Mouse (Mus musculus) MEL (cell line): ENCODE measurements around the gene Arhgdia. TPM values are rescaled to one million over a fixed set of nuclear protein-coding genes. Genes with fewer than 3 reads are reported as not detected.
A peak's percentile ranks its signal among the peaks of the same experiment; 100 is the strongest.

Experiments used
- DNase-seq: peaks from one replicate; pipeline ENCODE4 v3.0.0; 2011; ENCODE audit warnings: low read depth, low spot score
- H3K27ac ChIP-seq: 2 replicates; pipeline ENCODE4 v1.5.1; 2012; ENCODE audit warnings: low read depth, mild to moderate bottlenecking, control low read depth, low read length, moderate library complexity; ENCODE audit not compliant: control insufficient read depth
- H3K27me3 ChIP-seq, 2 experiments: fragments of 150-350 bp in 1 of 2; sonication (generic) in 1 of 2; 2 replicates each; pipeline ENCODE4 v1.6.1; 2012; ENCODE audit warnings: low read length in 2 of 2, mild to moderate bottlenecking in 2 of 2, improper control_type of control experiment in 1 of 2, moderate library complexity in 1 of 2; ENCODE audit not compliant: insufficient read depth in 2 of 2, control insufficient read depth in 1 of 2
- H3K36me3 ChIP-seq, 2 experiments: 2 replicates each; pipeline ENCODE4 v1.6.1; 2012 to 2014; ENCODE audit warnings: low read length in 2 of 2, improper control_type of control experiment in 1 of 2, inconsistent platforms in 1 of 2, mild to moderate bottlenecking in 1 of 2; ENCODE audit not compliant: insufficient read depth in 2 of 2, control insufficient read depth in 1 of 2
- H3K4me1 ChIP-seq, 2 experiments: fragments of 150-350 bp in 1 of 2; sonication (generic) in 1 of 2; 2 replicates each; pipeline ENCODE4 v1.6.1; 2012; ENCODE audit warnings: low read length in 2 of 2, improper control_type of control experiment in 1 of 2, mild to moderate bottlenecking in 1 of 2; ENCODE audit not compliant: insufficient read depth in 2 of 2, control insufficient read depth in 1 of 2
- H3K4me3 ChIP-seq, 2 experiments: fragments of 150-350 bp in 1 of 2; sonication (generic) in 1 of 2; 2 replicates each; pipeline ENCODE4 v1.5.1; 2012; ENCODE audit warnings: low read depth in 2 of 2, low read length in 2 of 2, mild to moderate bottlenecking in 2 of 2, moderate library complexity in 2 of 2, control low read depth in 1 of 2, improper control_type of control experiment in 1 of 2; ENCODE audit not compliant: control insufficient read depth in 1 of 2, insufficient read depth in 1 of 2
- H3K79me2 ChIP-seq: 2 replicates; pipeline ENCODE4 v1.6.1; 2012; ENCODE audit warnings: mild to moderate bottlenecking, low read length, moderate library complexity; ENCODE audit not compliant: control insufficient read depth, poor library complexity, insufficient read depth
- H3K9ac ChIP-seq: 2 replicates; pipeline ENCODE4 v1.6.1; 2012; ENCODE audit warnings: low read depth, mild to moderate bottlenecking, control low read depth, low read length, moderate library complexity; ENCODE audit not compliant: control insufficient read depth, poor library complexity, severe bottlenecking
- H3K9me3 ChIP-seq: fragments of 150-350 bp; sonication (generic); replicated peaks from 2 replicates; pipeline ENCODE4 v1.6.1; 2012; ENCODE audit warnings: mild to moderate bottlenecking, low read length, improper control_type of control experiment, moderate library complexity; ENCODE audit not compliant: insufficient read depth
- BHLHE40 ChIP-seq: IDR thresholded peaks from 2 replicates; pipeline ENCODE4 v1.6.1; 2012; ENCODE audit warnings: low read depth, mild to moderate bottlenecking, inconsistent platforms, low read length, improper control_type of control experiment, borderline replicate concordance
- CHD1 ChIP-seq: IDR thresholded peaks from 2 replicates; pipeline ENCODE4 v1.6.1; 2012; ENCODE audit warnings: low read depth, mild to moderate bottlenecking, inconsistent platforms, low read length, improper control_type of control experiment
- CHD2 ChIP-seq: IDR thresholded peaks from 2 replicates; pipeline ENCODE4 v1.6.1; 2011; ENCODE audit warnings: low read length, improper control_type of control experiment
- ELF1 ChIP-seq: IDR thresholded peaks from 2 replicates; pipeline ENCODE4 v1.6.1; 2014; ENCODE audit warnings: low read depth, mild to moderate bottlenecking, inconsistent platforms, low read length, improper control_type of control experiment, moderate library complexity
- EP300 ChIP-seq, 2 experiments: IDR thresholded peaks; 2 replicates each; pipeline ENCODE4 v1.6.1; 2011; ENCODE audit warnings: improper control_type of control experiment in 2 of 2, low read length in 2 of 2, low read depth in 1 of 2, mild to moderate bottlenecking in 1 of 2
- ETS1 ChIP-seq: IDR thresholded peaks from 2 replicates; pipeline ENCODE4 v1.6.1; 2012; ENCODE audit warnings: low read depth, mild to moderate bottlenecking, inconsistent platforms, low read length, improper control_type of control experiment, moderate library complexity
- GABPA ChIP-seq: IDR thresholded peaks from 2 replicates; pipeline ENCODE4 v1.6.1; 2012; ENCODE audit warnings: low read depth, mild to moderate bottlenecking, inconsistent platforms, low read length, improper control_type of control experiment, moderate library complexity
- GATA1 ChIP-seq: IDR thresholded peaks from 2 replicates; pipeline ENCODE4 v1.6.1; 2011; ENCODE audit warnings: low read depth, low read length, improper control_type of control experiment
- HCFC1 ChIP-seq: IDR thresholded peaks from 2 replicates; pipeline ENCODE4 v1.6.1; 2012; ENCODE audit warnings: low read depth, mild to moderate bottlenecking, inconsistent platforms, low read length, improper control_type of control experiment, moderate library complexity
- MAFK ChIP-seq: IDR thresholded peaks from 2 replicates; pipeline ENCODE4 v1.6.1; 2011; ENCODE audit warnings: low read depth, mild to moderate bottlenecking, low read length, improper control_type of control experiment, borderline replicate concordance
- MAX ChIP-seq: IDR thresholded peaks from 2 replicates; pipeline ENCODE4 v1.6.1; 2011; ENCODE audit warnings: low read length, improper control_type of control experiment
- MAZ ChIP-seq: IDR thresholded peaks from 2 replicates; pipeline ENCODE4 v1.6.1; 2012; ENCODE audit warnings: low read depth, mild to moderate bottlenecking, inconsistent platforms, low read length, improper control_type of control experiment
- MEF2A ChIP-seq: IDR thresholded peaks from 2 replicates; pipeline ENCODE4 v1.6.1; 2014; ENCODE audit warnings: low read depth, mild to moderate bottlenecking, inconsistent platforms, low read length, improper control_type of control experiment; ENCODE audit not compliant: poor library complexity, insufficient replicate concordance, severe bottlenecking; ENCODE audit errors: extremely low read depth
- MXI1 ChIP-seq: IDR thresholded peaks from 2 replicates; pipeline ENCODE4 v1.6.1; 2011; ENCODE audit warnings: mild to moderate bottlenecking, low read depth, low read length, improper control_type of control experiment
- MYB ChIP-seq: IDR thresholded peaks from 2 replicates; pipeline ENCODE4 v1.6.1; 2011; ENCODE audit warnings: mild to moderate bottlenecking, low read depth, low read length, improper control_type of control experiment
- NELFE ChIP-seq: IDR thresholded peaks from 2 replicates; pipeline ENCODE4 v1.6.1; 2011; ENCODE audit warnings: low read depth, low read length, improper control_type of control experiment
- NRF1 ChIP-seq: IDR thresholded peaks from 2 replicates; pipeline ENCODE4 v1.6.1; 2014; ENCODE audit warnings: low read depth, mild to moderate bottlenecking, inconsistent platforms, low read length, improper control_type of control experiment, moderate library complexity; ENCODE audit not compliant: poor library complexity, insufficient read depth, severe bottlenecking
- POLR2A ChIP-seq, 2 experiments: IDR thresholded peaks; 2 replicates each; pipeline ENCODE4 v1.6.1; 2011 to 2012; ENCODE audit warnings: low read length in 2 of 2, mild to moderate bottlenecking in 2 of 2, control low read depth in 1 of 2, improper control_type of control experiment in 1 of 2, low read depth in 1 of 2, moderate library complexity in 1 of 2; ENCODE audit not compliant: control insufficient read depth in 1 of 2, insufficient read depth in 1 of 2, poor library complexity in 1 of 2
- POLR2AphosphoS2 ChIP-seq: IDR thresholded peaks from 2 replicates; pipeline ENCODE4 v1.6.1; 2011; ENCODE audit warnings: low read length, improper control_type of control experiment
- POLR2AphosphoS5 ChIP-seq: IDR thresholded peaks from 2 replicates; pipeline ENCODE4 v1.6.1; 2012; ENCODE audit warnings: low read depth, borderline replicate concordance, mild to moderate bottlenecking, inconsistent platforms, low read length, moderate library complexity, mixed read lengths
- SIN3A ChIP-seq: IDR thresholded peaks from 2 replicates; pipeline ENCODE4 v1.6.1; 2012; ENCODE audit warnings: low read length, improper control_type of control experiment, inconsistent platforms
- TCF12 ChIP-seq: IDR thresholded peaks from 2 replicates; pipeline ENCODE4 v1.6.1; 2014; ENCODE audit warnings: low read depth, mild to moderate bottlenecking, inconsistent platforms, low read length, improper control_type of control experiment, moderate library complexity
- USF1 ChIP-seq: IDR thresholded peaks from 2 replicates; pipeline ENCODE4 v1.6.1; 2014; ENCODE audit warnings: low read depth, mild to moderate bottlenecking, inconsistent platforms, low read length, improper control_type of control experiment, moderate library complexity
- ZC3H11A ChIP-seq: IDR thresholded peaks from 2 replicates; pipeline ENCODE4 v1.6.1; 2012; ENCODE audit warnings: low read depth, mild to moderate bottlenecking, inconsistent platforms, low read length, improper control_type of control experiment
- ZMIZ1 ChIP-seq: IDR thresholded peaks from 2 replicates; pipeline ENCODE4 v1.6.1; 2012; ENCODE audit warnings: low read depth, mild to moderate bottlenecking, inconsistent platforms, low read length, improper control_type of control experiment, moderate library complexity
- polyA plus RNA-seq, 2 experiments: library from polyadenylated mRNA; stranded (reverse) in 1 of 2; unstranded in 1 of 2; fragments of >175 nt in 1 of 2; fragments of >200 nt in 1 of 2; gene quantifications; 2 replicates each; pipeline versions ENCODE4 v1.2.1 to v1.2.4; 2012; ENCODE audit warnings: low replicate concordance in 2 of 2, low read depth in 1 of 2; ENCODE audit not compliant: insufficient read length in 2 of 2, insufficient read depth in 1 of 2, missing spikeins in 1 of 2
- total RNA-seq: library from RNA; depleted of rRNA; stranded (reverse); fragments of 300-350 nt; gene quantifications from 2 replicates; pipeline ENCODE4 v1.2.3, GENCODE M21; 2012

The Arhgdia gene
- total and polyA plus RNA-seq, 3 experiments = 364 to 821 (median 601) TPM

GRCm38 (mm10) chr11:120617519-120618112, 36.2 kb upstream of the Arhgdia start, which contains the start of gene Pcyt2:
Gene Pcyt2, minus strand, starts transcription at chr11:120617936.
- H3K36me3 ChIP-seq = peaks cover 4 to 8% of the 10 kb centered on the region in 2 experiments
- peak within 1 kb of the TSS; percentile 88 to 93 for H3K4me3 ChIP-seq
- peaks cover 23% of the 10 kb centered on the region for H3K79me2 ChIP-seq
- H3K27me3 ChIP-seq = no peaks in the 10 kb centered on the region
- TF ChIP-seq SIN3A (peak; percentile 86), POLR2AphosphoS5 (peak; percentile 73; the same call in 1 of the 2 replicates), ZC3H11A (no peak), TCF12 (peak; percentile 65; the same call in 1 of the 2 replicates), MYB (no peak), HCFC1 (peak; percentile 76), CHD1 (no peak), GATA1 (0 out of 2 replicates have a peak, but pooled peaks have one; percentile 0), ELF1 (0 out of 2 replicates have a peak, but pooled peaks have one; percentile 8), MEF2A (no peak), GABPA (no peak), MAFK (no peak), USF1 (peak; percentile 57), NELFE (peak; percentile 91), ZMIZ1 (peak; percentile 92), POLR2A (IDR thresholded peaks at IDR 0.05; ENCODE audit: control insufficient read depth in 1 of 2, insufficient read depth in 1 of 2, low read depth in 1 of 2, low read length in 2 of 2, poor library complexity in 1 of 2) (peak; percentile 89 to 92), ETS1 (0 out of 2 replicates have a peak, but pooled peaks have one; percentile 11), EP300 (IDR thresholded peaks at IDR 0.05; ENCODE audit: low read depth in 1 of 2, low read length in 2 of 2) (no peak; a peak in 1 of 4 replicates), NRF1 (peak; percentile 87), MAX (peak; percentile 87), MXI1 (peak; percentile 80), BHLHE40 (no peak), POLR2AphosphoS2 (peak; percentile 98), MAZ (peak; percentile 59; the same call in 1 of the 2 replicates), CHD2 (0 out of 2 replicates have a peak, but pooled peaks have one; percentile 20)
- TF ChIP-seq, all 39 proteins: peak for 17
- H3K9ac ChIP-seq = peak within 1 kb of the TSS; percentile 90
- peak within 1 kb of the TSS; percentile 57 for H3K27ac ChIP-seq
- H3K4me1 ChIP-seq = peaks cover 0 to 10% of the 10 kb centered on the region in 2 experiments; a peak in 3 of 4 replicates
- peak; percentile 97 for DNase-seq
- no peaks in the 10 kb centered on the region for H3K9me3 ChIP-seq
